Mouse (Mus musculus) midbrain, postnatal 0 days (tissue): ENCODE data around the gene Ppm1d. TPM values are rescaled to one million over a fixed set of nuclear protein-coding genes. Genes with fewer than 3 reads are reported as not detected.

ENCODE experiments used
- ATAC-seq: fragments of 200-750 bp; cut with Nextera tagmentation; 2 replicates; pipeline ENCODE4 v1.8.0; 2017; ENCODE audit warnings: moderate number of reproducible peaks, mild to moderate bottlenecking, moderate TSS enrichment, moderate library complexity; ENCODE audit not compliant: low FRiP score
- DNase-seq: peaks from one replicate; pipeline ENCODE4 v3.0.0-alpha.2; 2015; ENCODE audit warnings: low spot score
- H3K27ac ChIP-seq: fragments of 300-500 bp; sonication (generic); 2 replicates; pipeline ENCODE4 v1.5.1; 2014; ENCODE audit warnings: low read depth, mild to moderate bottlenecking, low read length, mixed read lengths
- H3K27me3 ChIP-seq: fragments of 300-500 bp; sonication (generic); 2 replicates; pipeline ENCODE4 v1.6.1; 2014; ENCODE audit warnings: low read length, control low read depth, mixed read lengths; ENCODE audit not compliant: insufficient read depth
- H3K36me3 ChIP-seq: fragments of 300-500 bp; sonication (generic); 2 replicates; pipeline ENCODE4 v1.6.1; 2014; ENCODE audit warnings: low read length, control low read depth, mixed read lengths; ENCODE audit not compliant: insufficient read depth
- H3K4me1 ChIP-seq: fragments of 300-500 bp; sonication (generic); 2 replicates; pipeline ENCODE4 v1.6.1; 2014; ENCODE audit warnings: mild to moderate bottlenecking, control low read depth, antibody characterized with exemption, low read length, mixed read lengths; ENCODE audit not compliant: insufficient read depth
- H3K4me2 ChIP-seq: fragments of 300-500 bp; sonication (generic); 2 replicates; pipeline ENCODE4 v1.6.1; 2014; ENCODE audit warnings: low read depth, mild to moderate bottlenecking, low read length, mixed read lengths; ENCODE audit not compliant: poor library complexity, severe bottlenecking
- H3K4me3 ChIP-seq: fragments of 300-500 bp; sonication (generic); 2 replicates; pipeline ENCODE4 v1.5.1; 2014; ENCODE audit warnings: low read depth, mild to moderate bottlenecking, low read length, moderate library complexity
- H3K9ac ChIP-seq: fragments of 300-500 bp; sonication (generic); replicated peaks from 2 replicates; pipeline ENCODE4 v1.6.1; 2014; ENCODE audit warnings: mild to moderate bottlenecking, low read length, moderate library complexity, mixed read lengths; ENCODE audit not compliant: poor library complexity, severe bottlenecking
- H3K9me3 ChIP-seq: fragments of 300-500 bp; sonication (generic); 2 replicates; pipeline ENCODE4 v1.6.1; 2016; ENCODE audit warnings: low read length, control low read depth
- CTCF ChIP-seq: IDR thresholded peaks from 2 replicates; pipeline ENCODE4 v1.5.1; 2016; ENCODE audit warnings: antibody characterized with exemption, mild to moderate bottlenecking
- WGBS: fragments of 180-500 bp; shearing (Covaris S2); extraction: QIAGEN DNeasy Blood & Tissue Kit; methylation state at CpG from one replicate; pipeline ENCODE4 v1.1.7; 2014; 5-methylcytosine and 5-hydroxymethylcytosine counted together
- polyA plus RNA-seq: library from polyadenylated mRNA; unstranded; fragments of >200 nt; fragmentation: Nextera tagmentation; extraction: Ambion mirVana; gene quantifications from 2 replicates; pipeline ENCODE4 v1.2.1, GENCODE M21; 2015
- total RNA-seq: library from RNA; depleted of rRNA; stranded (reverse); fragments of >200 nt; gene quantifications from 2 replicates; pipeline ENCODE4 v1.2.3, GENCODE M21; 2014

Gene Ppm1d
- total and polyA plus RNA-seq, 2 experiments from 2014 or later = 12.6 to 17.3 TPM

GRCm38 (mm10) chr11:85301836-85302235 lies 9.2 kb upstream of the Ppm1d start:
- no peak for ATAC-seq
- H3K4me3 ChIP-seq = no peak overlapping the region
- TF ChIP-seq CTCF = no peak
- H3K36me3 ChIP-seq = no peaks in the 10 kb centered on the region
- H3K27ac ChIP-seq = no peak overlapping the region
- no peaks in the 10 kb centered on the region for H3K27me3 ChIP-seq
- H3K4me1 ChIP-seq = no peaks in the 10 kb centered on the region
- H3K9ac ChIP-seq = no peak overlapping the region
- DNase-seq = no peak
- no peaks in the 10 kb centered on the region for H3K9me3 ChIP-seq
- no peak overlapping the region for H3K4me2 ChIP-seq
- 80% methylated on average over 2 of the region's 2 CpGs for WGBS

GRCm38 (mm10) chr11:85306577-85307260 lies 4.3 kb upstream of the Ppm1d start:
- H3K27ac ChIP-seq = no peak overlapping the region
- no peak for TF ChIP-seq CTCF
- DNase-seq = no peak
- 67% methylated on average over 4 of the region's 4 CpGs for WGBS
- no peak overlapping the region for H3K4me3 ChIP-seq
- H3K36me3 ChIP-seq = no peaks in the 10 kb centered on the region
- no peak overlapping the region for H3K9ac ChIP-seq
- no peaks in the 10 kb centered on the region for H3K4me1 ChIP-seq
- no peaks in the 10 kb centered on the region for H3K9me3 ChIP-seq
- no peaks in the 10 kb centered on the region for H3K27me3 ChIP-seq
- no peak for ATAC-seq
- no peak overlapping the region for H3K4me2 ChIP-seq

- no peaks in the 10 kb centered on the region for H3K9me3 ChIP-seq
- no peaks in the 10 kb centered on the region for H3K27me3 ChIP-seq
- H3K4me2 ChIP-seq = no peak overlapping the region
- no peaks in the 10 kb centered on the region for H3K4me1 ChIP-seq
- no peak overlapping the region for H3K27ac ChIP-seq
- 71% methylated on average over 2 of the region's 2 CpGs for WGBS
- no peak for TF ChIP-seq CTCF
- no peak overlapping the region for H3K4me3 ChIP-seq
- no peak for DNase-seq
- ATAC-seq = no peak
- no peaks in the 10 kb centered on the region for H3K36me3 ChIP-seq
- no peak overlapping the region for H3K9ac ChIP-seq
Measured at GRCm38 (mm10) chr11:85308799-85309198, 2.2 kb upstream of the Ppm1d start.

GRCm38 (mm10) chr11:85310407-85310712 lies 684 bp upstream of the Ppm1d start:
- no peaks in the 10 kb centered on the region for H3K27me3 ChIP-seq
- peak overlapping the region; percentile 93 for H3K4me2 ChIP-seq
- no peaks in the 10 kb centered on the region for H3K36me3 ChIP-seq
- H3K4me3 ChIP-seq = peak overlapping the region; percentile 91
- ATAC-seq (no peak), DNase-seq (no peak)
- no peak overlapping the region for H3K27ac ChIP-seq
- H3K9ac ChIP-seq = peak overlapping the region; percentile 61; the same call in 1 of the 2 replicates
- no peak for TF ChIP-seq CTCF
- WGBS = 1% methylated on average over 15 of the region's 15 CpGs
- no peaks in the 10 kb centered on the region for H3K4me1 ChIP-seq
- H3K9me3 ChIP-seq = no peaks in the 10 kb centered on the region

- Histone ChIP-seq H3K4me1 (no peaks in the 10 kb centered on the region), H3K9me3 (no peaks in the 10 kb centered on the region), H3K27me3 (no peaks in the 10 kb centered on the region), H3K4me2 (peak overlapping the region; percentile 93), H3K27ac (peak overlapping the region; percentile 94), H3K4me3 (peak overlapping the region; percentile 91), H3K36me3 (no peaks in the 10 kb centered on the region), H3K9ac (peak overlapping the region; percentile 96)
- DNase-seq (peak; percentile 67), ATAC-seq (peak; percentile 15; the same call in 1 of the 2 replicates)
- TF ChIP-seq CTCF = peak; percentile 67
- under 1% methylated on average over 50 of the region's 56 CpGs for WGBS
Measured at GRCm38 (mm10) chr11:85311645-85312490, 824 bp downstream of the Ppm1d start.

GRCm38 (mm10) chr11:85312818-85313217 lies 1.8 kb downstream of the Ppm1d start:
- ATAC-seq = no peak

More at GRCm38 (mm10) chr11:85312818-85313217, 1.8 kb downstream of the Ppm1d start:
- DNase-seq = peak; percentile 87
- Histone ChIP-seq H3K27me3 (no peaks in the 10 kb centered on the region), H3K9ac (no peak overlapping the region), H3K27ac (no peak overlapping the region), H3K9me3 (no peaks in the 10 kb centered on the region), H3K4me1 (no peaks in the 10 kb centered on the region), H3K36me3 (no peaks in the 10 kb centered on the region), H3K4me2 (peak overlapping the region; percentile 93), H3K4me3 (peak overlapping the region; percentile 91)
- WGBS = 20% methylated on average over 2 of the region's 2 CpGs
- TF ChIP-seq CTCF = no peak
